Comparison of ENCODE assay signal across 7 mouse cellular contexts in the genomic region with DNA sequence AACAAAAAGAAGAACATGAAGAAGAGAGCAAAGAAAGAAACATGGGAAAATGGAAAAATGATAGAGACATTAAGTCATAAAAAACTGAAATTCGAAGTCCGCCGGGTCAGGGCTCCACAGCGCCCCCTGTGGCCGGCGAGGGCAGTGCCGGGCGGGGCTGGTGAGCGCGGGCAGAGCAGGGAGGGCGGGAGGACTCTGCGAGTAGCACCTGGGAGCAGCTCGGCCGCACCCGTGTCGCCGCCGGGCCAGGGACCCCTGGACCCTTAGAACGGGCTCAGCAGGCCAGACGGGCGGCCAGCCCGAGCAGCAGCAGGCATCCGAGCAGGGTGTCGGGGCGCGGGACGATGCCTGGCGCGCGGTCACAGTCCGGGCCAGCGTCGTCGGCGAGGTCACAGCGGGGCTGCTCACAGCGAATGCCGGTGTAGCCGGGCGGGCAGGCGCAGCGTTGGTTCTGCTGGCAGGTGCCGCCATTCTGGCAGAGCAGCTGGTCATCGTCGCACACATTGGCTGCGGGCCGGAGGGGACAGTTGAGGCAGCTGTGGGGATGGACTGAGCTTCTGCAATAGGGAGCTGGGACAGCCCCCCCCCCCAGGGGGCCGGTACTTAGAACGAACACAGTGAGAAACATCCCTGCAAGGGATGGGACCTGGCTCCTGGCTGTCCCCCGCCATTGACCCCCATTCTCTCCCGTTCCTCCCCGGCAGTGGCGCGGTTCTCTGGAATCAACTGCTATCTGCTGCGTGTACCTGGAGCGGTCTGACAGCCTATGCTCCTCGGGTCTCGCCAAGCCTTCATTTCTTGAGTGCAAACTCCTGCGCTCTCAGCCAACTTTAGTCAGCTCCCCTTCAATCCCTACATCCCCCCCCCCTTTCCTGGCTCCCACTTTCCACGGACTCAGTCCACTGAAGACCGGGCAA. TPM values are rescaled to one million over a fixed set of nuclear protein-coding genes. Genes with fewer than 3 reads are reported as not detected.
DNase-seq lines count a peak whose midpoint lies in the region; ATAC-seq and TF ChIP-seq lines count a peak whose summit lies in the region.

No protein-coding gene starts in this region.

- TF ChIP-seq CTCF in intestine, postnatal 0 days (IDR thresholded peaks at IDR 0.05; ENCODE audit: low read depth) = peak; percentile 95

- DNase-seq in adrenal gland, postnatal 14 days = peak; percentile 92
- DNase-seq in embryo, embryonic 10 days (ENCODE audit: low spot score) = peak; percentile 73
- DNase-seq in midbrain, embryonic 14.5 days = peak; percentile 84
- DNase-seq in spleen, postnatal 10 days (ENCODE audit: low spot score in 2 of 2) = peak; percentile 82 to 89

- no peak overlapping the region for H3K27ac ChIP-seq in intestine, postnatal 0 days (ENCODE audit: low read depth, low read length)
- no peak overlapping the region for H3K27ac ChIP-seq in limb, embryonic 12.5 days
- no peak overlapping the region for H3K27ac ChIP-seq in midbrain, embryonic 14.5 days (replicated peaks; ENCODE audit: low read depth, low read length)

- peaks cover 18% of the 10 kb centered on the region for H3K27me3 ChIP-seq in intestine, postnatal 0 days (replicated peaks; ENCODE audit: control insufficient read depth, insufficient read depth, low read length)
- H3K27me3 ChIP-seq in limb, embryonic 12.5 days = peaks cover 57% of the 10 kb centered on the region
- H3K27me3 ChIP-seq in midbrain, embryonic 14.5 days (ENCODE audit: control insufficient read depth, insufficient read depth, low read length) = no peaks in the 10 kb centered on the region

- peak; percentile 48; the same call in 1 of the 2 replicates for ATAC-seq in granulocyte monocyte progenitor cell, adult 5-6 weeks (replicated peaks; ENCODE audit: poor library complexity, severe bottlenecking)
- ATAC-seq in intestine, postnatal 0 days = peak; percentile 57
- ATAC-seq in limb, embryonic 12.5 days (ENCODE audit: insufficient number of reproducible peaks, insufficient read depth, low FRiP score, low TSS enrichment, low read depth) = peak; percentile 69; the same call in 1 of the 2 replicates
- peak; percentile 74 for ATAC-seq in midbrain, embryonic 14.5 days (ENCODE audit: low FRiP score, low TSS enrichment)

- WGBS in intestine, postnatal 0 days = 3% methylated on average over 57 of the region's 61 CpGs
- 2% methylated on average over 61 of the region's 61 CpGs for WGBS in limb, embryonic 12.5 days
- WGBS in midbrain, embryonic 14.5 days = 1% methylated on average over 61 of the region's 61 CpGs

- H3K4me3 ChIP-seq in intestine, postnatal 0 days (ENCODE audit: low read depth, low read length) = peak overlapping the region; percentile 43
- peak overlapping the region; percentile 54 for H3K4me3 ChIP-seq in limb, embryonic 12.5 days (replicated peaks)
- H3K4me3 ChIP-seq in midbrain, embryonic 14.5 days (replicated peaks; ENCODE audit: low read depth, low read length) = peak overlapping the region; percentile 46

- H3K4me2 ChIP-seq in intestine, postnatal 0 days (replicated peaks; ENCODE audit: low read depth) = peak overlapping the region; percentile 94
- H3K4me2 ChIP-seq in limb, embryonic 12.5 days = peak overlapping the region; percentile 99
- peak overlapping the region; percentile 96 for H3K4me2 ChIP-seq in midbrain, embryonic 14.5 days (ENCODE audit: low read length)

- H3K9ac ChIP-seq in intestine, postnatal 0 days (ENCODE audit: low read depth, low read length) = peak overlapping the region; percentile 53; the same call in 1 of the 2 replicates
- peak overlapping the region; percentile 63 for H3K9ac ChIP-seq in limb, embryonic 12.5 days (replicated peaks)
- H3K9ac ChIP-seq in midbrain, embryonic 14.5 days (replicated peaks; ENCODE audit: low read length) = peak overlapping the region; percentile 54

- no peaks in the 10 kb centered on the region for H3K36me3 ChIP-seq in intestine, postnatal 0 days (ENCODE audit: control insufficient read depth, insufficient read depth)
- H3K36me3 ChIP-seq in limb, embryonic 12.5 days = no peaks in the 10 kb centered on the region
- H3K36me3 ChIP-seq in midbrain, embryonic 14.5 days (ENCODE audit: control insufficient read depth, insufficient read depth, low read length) = no peaks in the 10 kb centered on the region

- H3K9me3 ChIP-seq in intestine, postnatal 0 days (ENCODE audit: control insufficient read depth) = no peaks in the 10 kb centered on the region
- H3K9me3 ChIP-seq in limb, embryonic 12.5 days = no peaks in the 10 kb centered on the region
- no peaks in the 10 kb centered on the region for H3K9me3 ChIP-seq in midbrain, embryonic 14.5 days (ENCODE audit: control insufficient read depth, low read length)

- 0 out of 2 replicates have a peak, but pooled peaks cover 7% of the 10 kb centered on the region for H3K4me1 ChIP-seq in intestine, postnatal 0 days (replicated peaks; ENCODE audit: control insufficient read depth, insufficient read depth, low read length)
- H3K4me1 ChIP-seq in limb, embryonic 12.5 days (replicated peaks) = peaks cover 10% of the 10 kb centered on the region
- H3K4me1 ChIP-seq in midbrain, embryonic 14.5 days (ENCODE audit: control insufficient read depth, insufficient read depth, low read length) = peaks cover 6% of the 10 kb centered on the region

RNA-seq across cellular contexts. Expression of a gene that starts 58.0 kb away (rescaled TPM):
- 20.6 and 25.2 TPM in 2 replicates for total RNA-seq in adrenal gland, postnatal 14 days (2021)
- 10.4 and 13.9 TPM in 2 replicates for total RNA-seq in granulocyte monocyte progenitor cell, adult 5-6 weeks (2014; fragmentation: Nextera tagmentation)
- 0.88 and 1.2 TPM in 2 replicates for total RNA-seq in granulocyte monocyte progenitor cell, adult 5-6 weeks (2017)
- 0.21 TPM in 1 of 2 replicates, not detected in the other for polyA plus RNA-seq in intestine, postnatal 0 days (2015; fragmentation: Nextera tagmentation; extraction: Ambion mirVana)
- 0.22 and 0.55 TPM in 2 replicates for polyA plus RNA-seq in limb, embryonic 12.5 days (2016; fragmentation: Nextera tagmentation; extraction: Ambion mirVana)
- 9.8 and 15.9 TPM in 2 replicates for polyA plus RNA-seq in midbrain, embryonic 14.5 days (2014; fragmentation: Nextera tagmentation; extraction: Ambion mirVana)
